Mouse (Mus musculus) heart, postnatal 25 days (tissue): ENCODE data around the gene Lrrc36. TPM values are rescaled to one million over a fixed set of nuclear protein-coding genes. Genes with fewer than 3 reads are reported as not detected.

Experiments
- DNase-seq: peaks from one replicate; pipeline ENCODE4 v3.0.0; 2022; ENCODE audit warnings: low spot score
- intact Hi-C: fragments of 180-260 bp; cut with DNase I; formaldehyde crosslinking; loops from one replicate; pipeline ENCODE4 v1.15.1; 2025
- total RNA-seq, 2 experiments: library from RNA; stranded (reverse); gene quantifications; 2 replicates each; pipeline ENCODE4 v1.2.3; 2021

The Lrrc36 gene
- total RNA-seq, 2 experiments from 2014 or later: 0.42 to 0.73 TPM

DNA sequence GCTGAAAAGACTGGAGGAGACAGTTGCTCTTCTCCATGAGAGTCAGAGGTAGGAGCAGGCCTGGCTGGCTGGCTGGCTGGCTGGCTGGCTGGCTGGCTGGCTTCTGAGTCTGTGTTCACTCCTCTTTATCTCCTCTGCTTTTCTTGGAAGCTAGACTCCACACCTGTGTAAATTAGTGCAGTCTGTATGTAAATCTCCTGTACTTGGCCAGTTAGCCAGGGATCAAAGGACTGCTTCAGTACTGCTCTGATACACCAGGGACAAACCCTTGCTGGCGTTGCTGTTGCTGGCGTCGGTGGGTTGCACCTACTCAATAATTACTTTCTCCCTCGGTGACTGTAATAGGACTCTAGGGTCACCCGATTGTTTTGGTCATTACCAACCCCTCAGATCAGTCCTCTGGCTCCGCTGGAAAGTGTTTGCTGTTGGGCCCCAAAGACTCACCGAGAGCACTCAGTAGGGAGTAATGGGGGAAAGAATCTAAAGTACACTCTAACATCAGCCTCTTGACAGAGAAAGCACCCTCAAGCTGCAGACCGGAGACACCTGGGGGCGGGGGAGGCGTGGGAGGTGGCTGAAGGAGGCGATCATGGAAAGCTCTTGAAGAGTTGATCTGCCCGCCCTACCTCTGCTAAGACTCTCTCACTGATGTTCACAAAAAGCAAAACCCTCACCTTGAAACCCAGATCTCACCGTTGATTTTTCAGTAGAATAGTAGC, 47.9 kb downstream of the Lrrc36 start:
- DNase-seq: no peak
- intact Hi-C loops: no loop called here

DNA sequence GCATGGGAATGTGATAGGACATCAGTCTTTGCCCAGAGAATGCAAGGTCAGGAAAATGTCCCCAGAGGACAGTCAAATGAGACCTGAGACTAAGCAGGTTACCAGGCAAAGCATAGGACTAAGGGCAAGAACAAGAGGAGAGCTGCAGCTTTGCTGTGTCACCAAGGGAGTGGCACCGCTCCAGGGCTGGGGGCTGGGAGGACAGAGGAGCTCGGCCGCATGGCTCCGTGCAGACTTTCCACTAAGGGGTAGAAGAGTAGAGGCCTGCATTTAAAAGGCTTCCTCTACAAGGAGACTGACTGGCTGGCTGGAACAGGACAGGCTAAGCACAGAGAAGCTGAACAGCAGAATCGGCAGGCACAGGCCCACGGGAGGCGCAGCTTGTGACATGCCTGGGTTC, 51.2 kb downstream of the Lrrc36 start:
- intact Hi-C loops: no loop called here
- DNase-seq: no peak

DNA sequence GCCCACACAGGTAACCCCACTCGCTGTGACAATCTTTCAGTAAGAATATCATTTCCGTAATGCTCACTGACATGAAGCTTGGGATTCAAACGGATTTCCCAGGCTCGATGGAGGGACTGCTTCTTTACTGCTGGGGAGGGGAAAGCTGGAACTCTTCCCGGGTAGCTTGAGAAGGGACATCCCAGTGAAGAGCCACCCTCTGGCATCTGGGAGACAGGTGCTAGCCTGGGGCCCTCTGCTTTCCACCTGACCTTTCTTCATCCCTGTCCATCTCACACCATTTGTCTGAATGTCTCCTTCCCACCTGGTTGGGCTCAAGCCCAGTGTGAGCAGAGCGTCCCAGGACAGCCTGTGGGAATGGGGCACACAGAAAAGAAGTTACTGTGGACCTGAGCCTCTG, 52.9 kb downstream of the Lrrc36 start:
- no peak for DNase-seq

DNA sequence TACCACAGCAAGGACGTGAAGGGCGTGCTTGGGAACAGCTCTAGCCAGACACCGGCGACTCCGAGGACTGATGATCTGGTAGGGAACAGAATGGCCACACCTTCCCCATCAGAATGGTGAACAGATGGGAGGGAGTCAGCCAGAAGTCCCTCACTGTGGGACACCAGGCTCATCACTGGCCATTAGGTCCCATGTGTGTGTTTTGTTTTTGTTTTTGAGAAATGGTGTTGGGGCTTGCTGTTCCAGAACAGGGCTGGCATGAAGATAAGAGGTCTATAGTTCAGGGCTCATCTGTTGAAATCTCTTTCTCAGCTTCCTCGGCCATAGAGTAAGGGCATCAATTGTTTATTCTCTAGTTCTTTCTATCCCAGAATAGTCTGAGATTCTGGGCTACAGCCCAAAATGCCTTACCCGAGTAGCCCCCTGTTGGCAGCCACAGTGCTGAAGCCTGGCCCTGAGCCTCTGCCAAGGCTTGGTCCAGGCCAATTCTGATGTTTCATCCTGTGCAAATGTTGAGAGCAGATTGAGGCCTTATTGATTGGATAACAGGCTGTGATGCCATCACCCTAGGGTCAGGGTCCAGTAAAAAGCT, 53.4 kb downstream of the Lrrc36 start:
- intact Hi-C loops: no loop called here

More for the DNA sequence above, 52.9 kb downstream of the Lrrc36 start:
- intact Hi-C loops: no loop called here

DNA sequence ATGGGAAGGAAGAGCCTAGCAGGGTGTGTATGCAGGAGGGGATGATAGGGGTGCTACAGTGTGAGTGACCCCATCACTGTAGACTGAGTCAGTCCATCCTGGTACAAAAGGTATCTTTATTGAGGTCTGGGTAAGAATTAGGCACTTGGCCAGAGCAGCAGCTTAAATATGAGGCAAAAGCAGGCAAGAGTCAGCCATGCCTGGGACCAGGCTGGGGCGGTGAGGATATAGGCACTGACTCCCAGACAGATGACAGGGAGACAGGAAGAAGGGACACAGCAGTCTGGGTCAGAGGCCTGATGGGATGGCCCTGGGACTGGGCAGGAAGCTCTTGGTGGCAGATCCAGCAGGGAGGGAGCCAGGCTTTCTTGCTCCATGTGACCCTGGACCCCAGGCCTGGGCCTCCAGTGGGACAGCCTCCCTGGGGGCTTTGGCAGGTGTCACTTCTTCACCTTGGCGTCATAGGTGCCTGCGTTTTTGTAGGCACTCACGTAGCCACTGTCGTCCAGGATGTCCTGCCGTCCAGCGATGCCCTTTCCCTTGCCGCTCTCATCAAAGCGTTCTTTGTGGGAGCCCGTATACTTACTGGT, 54.1 kb downstream of the Lrrc36 start:
- no peak for DNase-seq
- intact Hi-C loops: no loop called here

More for the DNA sequence above, 53.4 kb downstream of the Lrrc36 start:
- DNase-seq: no peak

DNA sequence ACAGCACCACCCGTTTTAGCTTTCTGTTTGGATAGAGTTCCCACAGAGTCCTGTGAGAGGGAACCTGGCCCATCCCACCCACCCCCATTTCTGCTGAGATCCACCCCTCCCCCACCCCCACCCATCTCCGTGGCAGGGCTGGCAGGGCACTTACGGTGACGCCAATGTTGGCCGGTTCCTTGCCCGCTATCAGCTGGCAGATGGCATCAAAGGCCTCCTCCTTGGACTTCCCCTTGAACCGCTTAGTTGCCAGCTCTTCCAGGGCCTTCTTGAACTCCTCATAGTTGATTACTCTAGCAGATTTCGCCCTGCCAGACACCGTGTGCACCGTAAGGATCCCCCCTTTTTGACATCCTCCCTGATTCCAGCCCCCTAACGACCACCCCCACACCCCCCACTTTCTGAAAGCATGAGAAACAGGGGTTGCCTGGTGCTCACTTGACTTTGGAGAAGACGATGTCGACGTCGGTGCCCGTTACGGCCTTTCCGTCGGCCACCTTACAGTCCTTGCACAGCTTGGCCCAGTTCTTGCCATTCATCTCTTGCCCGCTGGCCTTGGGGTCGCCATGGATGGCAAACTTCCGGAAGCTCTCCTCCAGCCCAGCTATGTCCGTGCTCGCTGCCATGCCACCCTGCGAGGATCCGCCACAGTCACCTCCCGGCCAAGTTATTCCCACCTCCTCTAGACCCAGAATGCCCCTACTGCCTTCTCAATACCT, 54.8 kb downstream of the Lrrc36 start:
- no peak for DNase-seq
- intact Hi-C loops: no loop called here

DNA sequence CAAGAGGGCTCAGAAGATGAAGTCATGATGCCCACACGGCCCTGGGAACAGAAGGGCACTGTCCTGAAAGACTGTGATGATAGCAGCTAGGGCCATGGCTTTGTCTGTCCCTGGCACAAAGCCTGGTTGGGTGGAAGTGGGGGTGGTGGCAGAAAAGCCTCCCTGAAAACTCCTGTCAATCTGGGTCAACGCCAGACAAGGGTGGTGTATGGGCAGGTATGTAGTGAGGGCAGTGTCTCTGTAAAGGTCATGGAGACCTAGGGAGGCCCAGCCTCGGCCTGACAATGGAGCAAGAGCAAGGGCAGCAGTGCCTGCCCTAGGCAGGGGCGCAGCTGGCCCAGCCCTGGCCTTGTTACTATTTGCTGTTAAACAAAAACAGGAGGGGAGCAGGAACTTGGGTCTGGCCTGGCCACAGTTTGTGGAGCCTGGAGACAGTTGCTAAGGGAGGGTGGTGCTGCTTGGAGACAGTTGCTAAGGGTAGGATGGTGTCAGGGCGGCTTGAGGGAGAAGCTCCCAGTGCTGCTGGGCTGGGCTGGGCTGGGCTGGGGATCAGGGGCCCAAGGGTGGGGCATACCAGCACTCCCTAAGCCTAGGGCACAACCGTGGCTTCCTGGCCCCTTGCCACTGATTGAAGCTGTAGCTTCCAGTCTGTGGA, 55.8 kb downstream of the Lrrc36 start:
- intact Hi-C loops: no loop called here
- peak; percentile 60 for DNase-seq

DNA sequence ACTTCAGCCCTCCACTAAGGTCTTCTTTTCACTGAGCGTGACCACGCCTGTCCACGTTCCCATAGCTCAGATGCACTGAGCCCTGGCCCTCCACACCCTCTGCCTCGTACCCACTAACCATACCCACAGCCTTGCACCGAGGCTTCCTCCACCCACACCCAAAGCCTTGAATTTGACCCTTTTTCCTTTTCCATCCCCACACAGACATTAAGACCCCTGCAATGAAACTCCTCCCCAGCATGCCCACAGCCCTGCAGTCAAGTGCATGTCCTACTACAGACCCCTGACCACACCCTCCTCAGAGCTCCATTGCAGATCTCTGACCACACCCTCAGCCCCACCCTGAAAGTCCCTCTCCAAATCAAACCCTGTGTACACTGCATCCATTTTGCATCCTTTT, 56.4 kb downstream of the Lrrc36 start:
- no peak for DNase-seq
- intact Hi-C loops: no loop called here

DNA sequence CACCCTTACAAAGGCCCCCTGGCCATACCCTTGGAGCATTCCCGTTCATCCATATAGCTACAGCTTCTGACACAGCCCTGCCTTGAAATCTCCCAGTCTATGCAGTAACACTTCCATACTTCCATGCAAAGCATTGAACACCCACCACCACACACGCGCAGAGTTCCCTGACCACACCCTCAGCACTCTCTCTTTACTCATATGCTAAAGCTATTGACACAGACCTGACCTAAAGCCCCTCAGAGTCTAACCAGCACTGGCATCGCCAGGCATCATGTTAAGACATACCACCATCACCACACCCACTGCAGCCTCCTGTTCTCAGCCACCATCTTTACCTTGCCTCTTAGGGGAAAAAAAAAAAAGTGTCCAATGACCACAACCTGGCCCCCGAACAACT, 56.9 kb downstream of the Lrrc36 start:
- no peak for DNase-seq
- intact Hi-C loops: no loop called here

DNA sequence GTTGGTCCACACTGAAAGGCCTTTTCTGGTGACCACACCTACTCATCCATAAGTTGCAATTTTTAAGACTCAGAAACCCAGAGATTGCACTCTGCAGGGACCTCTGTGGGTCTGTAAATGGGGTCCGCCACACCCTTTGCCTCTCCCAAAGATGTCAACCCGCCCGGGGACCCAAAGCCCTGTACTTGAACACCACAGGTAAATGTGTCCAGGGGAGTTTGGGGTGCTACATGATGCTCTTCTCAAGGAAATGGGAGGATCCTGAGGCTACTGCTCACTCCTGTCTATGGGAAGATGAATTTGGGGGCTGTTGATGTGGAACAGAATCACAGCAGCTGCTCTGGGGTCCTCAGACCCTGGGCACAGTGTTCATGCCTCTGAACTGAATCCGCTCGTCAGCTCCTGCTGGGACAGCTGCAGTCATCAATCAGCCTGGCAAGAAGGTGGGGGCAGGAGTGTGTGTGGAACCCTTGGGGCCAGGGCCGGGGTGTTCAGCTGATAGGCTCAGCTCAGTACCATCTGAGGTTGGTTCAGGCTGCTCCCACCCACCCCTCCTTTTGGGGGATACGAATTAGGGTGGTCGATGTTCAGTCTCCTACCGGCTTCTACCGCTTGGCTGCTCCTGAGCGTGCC, 57.4 kb downstream of the Lrrc36 start:
- intact Hi-C loops: no loop called here
- no peak for DNase-seq

DNA sequence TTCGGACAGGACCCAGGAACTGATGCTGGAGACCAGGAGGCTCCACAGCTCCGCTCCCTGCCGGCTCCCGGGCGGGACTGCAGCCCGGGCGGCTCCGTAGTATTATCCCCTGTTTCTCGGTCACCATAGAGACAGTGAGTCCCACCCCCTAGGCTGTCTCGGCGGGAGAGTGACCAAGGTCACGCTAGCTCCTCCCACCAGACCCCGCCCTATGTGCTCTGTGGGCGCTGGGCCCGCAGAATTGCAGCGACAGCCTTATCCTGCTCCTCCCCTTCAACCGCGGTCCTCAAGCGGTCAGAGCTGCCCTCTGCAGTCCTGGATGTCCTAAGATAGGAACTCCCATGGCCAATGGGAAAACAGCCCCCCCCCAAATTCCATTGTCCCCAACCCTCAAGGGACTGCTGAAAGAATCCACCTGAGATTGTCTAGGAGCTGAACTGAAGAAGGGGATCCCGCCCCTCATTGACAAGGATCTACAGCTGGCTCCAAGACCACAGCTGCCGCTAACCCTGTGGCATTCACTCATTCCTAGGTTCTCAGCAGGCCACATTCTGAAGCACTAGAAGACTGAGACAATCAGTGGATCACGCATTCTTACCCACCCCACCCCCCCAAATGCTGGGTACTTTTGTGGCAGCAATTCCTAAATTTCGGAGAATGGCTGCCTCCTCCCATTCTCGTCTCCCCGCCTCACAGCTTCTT, 58.1 kb downstream of the Lrrc36 start, which contains the start of gene Tppp3:
Gene Tppp3 (minus strand): TSS at position 213 of the 702 bp plus-strand sequence.
- intact Hi-C loops: no loop called here
- DNase-seq: peak; percentile 97

DNA sequence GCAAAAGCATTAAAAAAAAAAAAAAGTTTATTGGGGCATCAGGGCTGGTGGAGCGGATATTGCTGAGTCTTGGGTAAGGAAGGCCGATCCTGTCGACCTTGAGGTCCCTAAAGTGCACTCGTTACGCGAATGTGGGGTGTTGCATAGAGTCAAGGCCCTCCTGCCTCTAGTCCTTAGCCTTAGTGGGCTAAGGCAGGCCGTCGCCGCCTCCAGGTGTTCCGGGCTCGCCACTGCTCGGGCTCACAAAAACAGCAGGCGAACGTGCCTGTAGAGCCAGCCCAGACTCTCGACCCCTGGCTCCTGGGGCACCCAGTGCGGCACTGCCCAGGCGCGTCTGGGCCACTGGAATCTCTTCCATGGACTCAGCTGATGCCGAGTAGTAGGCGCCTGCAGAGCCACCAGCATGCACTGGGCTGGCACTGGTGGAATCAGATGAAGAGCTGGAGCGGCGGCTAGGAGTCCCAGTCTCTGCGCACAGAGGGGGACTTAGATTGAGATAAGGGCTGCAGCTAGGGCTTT, 59.1 kb downstream of the Lrrc36 start:
- intact Hi-C loops: no loop called here
- no peak for DNase-seq

DNA sequence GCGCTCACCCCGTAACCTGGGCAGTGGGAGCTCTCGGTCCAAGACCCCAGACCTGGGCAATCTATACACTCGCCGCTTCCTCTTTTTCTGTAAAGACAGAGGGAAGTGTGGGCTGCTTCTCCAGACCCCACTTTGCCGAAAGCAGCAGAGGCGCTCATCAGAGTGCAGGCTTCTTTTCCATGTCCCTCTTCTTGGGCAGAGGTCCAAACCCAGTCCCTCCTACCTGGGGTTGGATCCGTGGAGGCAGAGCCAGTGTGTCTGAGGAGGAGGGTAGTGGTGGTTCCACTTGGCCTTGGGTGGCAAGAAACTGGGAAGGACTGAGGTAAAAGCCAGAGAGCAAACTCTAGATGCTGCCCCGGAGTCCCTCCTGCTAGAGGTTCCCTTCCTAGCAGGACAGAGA, 59.6 kb downstream of the Lrrc36 start:
- intact Hi-C loops: no loop called here
- DNase-seq: no peak

DNA sequence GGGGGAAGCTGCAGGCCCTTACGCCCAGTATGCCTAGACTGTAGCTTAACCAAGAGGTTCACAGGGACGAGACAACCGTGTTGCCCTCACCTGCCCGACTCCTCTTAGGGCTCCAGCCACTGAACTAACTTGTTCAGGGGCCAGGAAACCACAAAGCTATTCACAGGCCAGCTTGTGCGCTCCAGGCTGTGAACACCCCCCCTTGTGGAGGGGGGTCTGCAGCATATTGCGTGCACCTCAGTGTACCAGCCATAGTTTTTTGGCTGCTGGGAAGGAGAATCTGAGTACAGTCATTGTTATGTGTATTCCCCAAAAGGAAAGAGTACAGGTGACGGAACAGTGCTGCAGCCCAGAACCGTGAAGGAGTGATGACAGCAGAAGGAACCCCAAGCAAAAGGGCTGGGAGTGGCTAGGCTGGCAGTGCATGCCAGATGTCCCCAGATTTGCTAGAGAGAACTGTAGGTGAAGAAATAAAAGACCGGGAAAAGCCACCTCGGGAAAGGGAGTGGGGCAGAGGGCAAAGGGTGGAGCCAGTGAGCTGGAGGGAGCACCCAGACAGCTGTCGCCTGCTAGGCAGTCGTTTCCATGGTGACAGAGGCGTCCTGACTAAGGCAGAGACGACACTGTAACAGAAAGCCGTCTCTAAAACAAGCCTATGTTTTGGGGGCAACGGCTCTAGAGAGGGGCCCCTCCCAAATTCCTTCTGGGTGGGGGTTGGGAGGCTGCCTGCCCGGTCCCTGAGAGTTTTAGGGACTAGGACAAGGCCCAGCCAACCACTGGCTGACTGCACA, 60.6 kb downstream of the Lrrc36 start:
- DNase-seq: peak; percentile 57
- intact Hi-C loops: no loop called here

DNA sequence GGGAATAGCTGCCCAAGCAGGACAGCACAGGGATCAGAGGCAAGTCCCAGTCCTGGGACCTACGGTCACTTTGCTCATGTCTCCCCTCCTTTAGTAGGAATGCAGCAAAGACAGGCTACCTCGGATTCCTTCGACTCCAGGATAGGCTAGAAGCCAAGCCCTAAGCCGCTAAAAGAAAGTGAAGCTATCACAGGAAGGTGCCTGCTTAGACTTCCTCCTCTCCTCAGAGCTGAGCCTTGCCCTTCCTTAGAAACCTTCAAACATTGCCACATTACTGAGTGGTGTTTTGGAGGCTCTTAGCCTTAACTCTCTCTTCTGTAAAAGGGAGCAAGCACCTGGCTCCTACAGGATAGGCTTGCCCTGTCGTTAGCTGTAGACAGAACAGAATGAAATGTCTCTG, 61.3 kb downstream of the Lrrc36 start:
- no peak for DNase-seq
- intact Hi-C loops: no loop called here

DNA sequence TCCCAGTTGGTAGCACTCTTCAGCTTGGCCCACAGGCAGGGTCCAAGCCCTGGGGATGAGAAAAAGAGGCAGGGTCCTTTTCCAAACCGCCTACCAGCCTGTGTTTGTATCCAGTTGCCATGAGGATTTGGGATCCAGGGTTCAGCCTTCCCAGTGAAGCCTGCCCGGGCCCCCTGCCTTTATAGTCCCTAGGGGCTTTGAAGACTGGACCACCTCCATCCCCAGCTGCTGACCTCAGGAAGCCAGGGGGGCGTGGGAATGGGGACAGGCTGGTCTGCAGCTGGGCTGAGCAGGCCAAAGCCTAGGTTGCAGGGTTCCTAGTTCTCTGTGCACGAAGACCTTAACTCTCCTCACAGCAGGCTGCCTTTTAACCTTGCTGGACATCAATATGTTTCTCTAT, 61.9 kb downstream of the Lrrc36 start:
- intact Hi-C loops: no loop called here
- DNase-seq: peak; percentile 69

DNA sequence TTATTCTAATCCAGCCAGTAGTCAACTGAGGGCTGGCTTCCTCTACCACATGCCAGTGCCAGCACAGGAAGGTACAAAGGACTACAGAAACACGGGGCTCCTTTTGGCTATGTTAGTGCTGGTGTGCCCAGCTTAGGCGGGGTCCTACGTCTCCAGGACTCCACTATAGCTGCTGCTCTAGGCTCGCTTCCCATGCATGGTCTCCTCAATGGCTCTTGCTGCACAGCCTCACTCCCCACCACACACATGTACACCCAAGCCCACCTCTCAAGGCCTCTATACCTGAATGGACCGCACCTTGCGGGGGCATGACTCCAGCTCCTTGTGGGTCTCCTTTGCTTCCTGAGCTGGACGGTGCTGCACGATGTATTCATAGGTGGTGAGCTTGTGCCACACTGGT, 62.4 kb downstream of the Lrrc36 start:
- DNase-seq: no peak
- intact Hi-C loops: loop anchor here (2.0 kb wide), 2 partner anchors 63 to 117 kb away; partner anchors contain the start of genes Kctd19 and Lrrc36

DNA sequence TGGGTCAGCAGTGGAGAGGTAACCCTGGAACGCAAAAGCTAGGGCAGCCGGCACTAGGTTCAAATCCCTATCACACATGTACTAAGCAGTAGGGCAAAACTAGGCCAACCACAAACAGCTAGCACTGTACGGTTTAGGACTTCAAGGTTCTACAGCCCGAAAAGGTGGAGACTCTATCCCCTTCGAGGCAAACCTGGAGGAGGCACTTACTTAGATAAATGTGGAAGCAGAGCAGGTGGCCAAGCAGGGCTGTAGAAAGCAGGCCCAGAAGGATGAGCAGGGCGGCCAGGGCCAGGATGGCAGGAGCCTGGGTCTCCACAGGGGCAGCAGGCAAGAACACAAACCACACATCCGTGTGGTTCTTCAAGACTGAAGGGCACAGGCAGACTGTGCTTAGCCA, 62.8 kb downstream of the Lrrc36 start:
- DNase-seq: no peak
- intact Hi-C loops: loop anchor here (2.0 kb wide), 2 partner anchors 63 to 117 kb away; partner anchors contain the start of genes Kctd19 and Lrrc36
